Mouse (Mus musculus): ENCODE measurements around the gene Olfr1052.
"Not testable (repeated sequence)": the region's sequence is repeated elsewhere in the genome, so short reads cannot be mapped to it uniquely, and the experiment has no call there.

The Olfr1052 gene

GRCm38 (mm10) chr2:86292155-86292554 is at the start of gene Olfr1052:
TSS of gene Olfr1052 (plus strand) at chr2:86292455.
- no peak for DNase-seq (ENCODE audit: extremely low read depth, insufficient read length, low spot score)

DNA sequence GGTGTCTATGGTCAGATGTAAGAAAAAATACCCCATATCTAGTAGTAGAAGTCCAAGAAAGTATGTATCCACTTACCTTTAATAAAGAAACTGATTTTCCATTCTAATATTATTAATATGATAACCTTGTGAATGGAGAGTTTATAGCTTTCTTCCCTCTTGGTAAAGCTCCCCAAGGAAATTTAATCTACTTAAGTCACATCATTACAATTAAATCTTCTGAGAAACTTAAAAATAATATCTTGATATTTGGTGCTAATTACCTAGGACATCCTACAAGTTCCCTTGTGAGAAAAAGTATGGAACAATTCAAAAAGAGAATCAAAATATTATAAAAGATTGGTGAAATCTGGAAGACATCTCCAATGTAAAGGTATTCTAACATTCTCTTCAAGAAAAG is 34.0 kb upstream of the Olfr1052 start, which contains the start of gene Olfr1049:
Gene Olfr1049 (minus strand): TSS at position 101 of the 400 bp plus-strand sequence.
- DNase-seq (ENCODE audit: extremely low read depth, insufficient read length, low spot score), result not testable (repeated sequence)

GRCm38 (mm10) chr2:86278988-86279387 is 13.3 kb upstream of the Olfr1052 start, which contains the start of gene Olfr1051:
TSS of gene Olfr1051 (minus strand) at chr2:86279088.
- not testable (repeated sequence) for DNase-seq (ENCODE audit: extremely low read depth, insufficient read length, low spot score)

GRCm38 (mm10) chr2:86315184-86315583 is 22.9 kb downstream of the Olfr1052 start, which contains the start of gene Olfr1053:
TSS of gene Olfr1053 (minus strand) at chr2:86315284.
- DNase-seq (ENCODE audit: extremely low read depth, insufficient read length, low spot score), result no peak

- no peak for DNase-seq (ENCODE audit: extremely low read depth, insufficient read length, low spot score)
Measured at GRCm38 (mm10) chr2:86335333-86335732, 43.1 kb downstream of the Olfr1052 start, which contains the start of gene Olfr1054. TSS of gene Olfr1054 (minus strand) at chr2:86335433.
